Mouse (Mus musculus) megakaryocyte, embryonic 14.5 days (primary cell): ENCODE data around the gene Nectin3. TPM values are rescaled to one million over a fixed set of nuclear protein-coding genes. Genes with fewer than 3 reads are reported as not detected.

ENCODE experiments used
- H3K27me3 ChIP-seq: replicated peaks from 2 replicates; pipeline ENCODE3; 2012; ENCODE audit warnings: inconsistent platforms
- H3K36me3 ChIP-seq: replicated peaks from 2 replicates; pipeline ENCODE3; 2012; ENCODE audit warnings: low read length, inconsistent platforms, mixed read lengths
- H3K4me1 ChIP-seq: 2 replicates; pipeline ENCODE4 v1.6.1; 2012; ENCODE audit warnings: inconsistent platforms
- H3K4me3 ChIP-seq: replicated peaks from 2 replicates; pipeline ENCODE3; 2012; ENCODE audit warnings: moderate library complexity, mild to moderate bottlenecking, inconsistent platforms
- H3K9me3 ChIP-seq: 2 replicates; pipeline ENCODE4 v1.6.1; 2012; ENCODE audit warnings: inconsistent platforms
- FLI1 ChIP-seq: IDR thresholded peaks from 2 replicates; pipeline ENCODE4 v1.6.1; 2012; ENCODE audit warnings: low read length, inconsistent platforms, mixed read lengths
- GATA1 ChIP-seq: IDR thresholded peaks from 3 replicates; pipeline ENCODE4 v1.6.1; 2012; ENCODE audit warnings: mixed read lengths, low read length, inconsistent platforms, borderline replicate concordance
- polyA plus RNA-seq: library from polyadenylated mRNA; stranded (reverse); fragments of >175 nt; gene quantifications from 2 replicates; pipeline ENCODE4 v1.2.3, GENCODE M21; 2012; ENCODE audit warnings: low replicate concordance; ENCODE audit not compliant: insufficient read depth

Gene Nectin3
- polyA plus RNA-seq, 1 experiment, result not detected

GRCm38 (mm10) chr16:46497686-46498420 lies 472 bp downstream of the Nectin3 start:
- Histone ChIP-seq H3K9me3 (peaks cover 3% of the 10 kb centered on the region; the same call in 1 of the 2 replicates), H3K27me3 (peaks cover 50% of the 10 kb centered on the region), H3K36me3 (no peaks in the 10 kb centered on the region), H3K4me3 (peak overlapping the region; percentile 90), H3K4me1 (peaks cover 22% of the 10 kb centered on the region)
- TF ChIP-seq FLI1 (no peak), GATA1 (no peak)

DNA sequence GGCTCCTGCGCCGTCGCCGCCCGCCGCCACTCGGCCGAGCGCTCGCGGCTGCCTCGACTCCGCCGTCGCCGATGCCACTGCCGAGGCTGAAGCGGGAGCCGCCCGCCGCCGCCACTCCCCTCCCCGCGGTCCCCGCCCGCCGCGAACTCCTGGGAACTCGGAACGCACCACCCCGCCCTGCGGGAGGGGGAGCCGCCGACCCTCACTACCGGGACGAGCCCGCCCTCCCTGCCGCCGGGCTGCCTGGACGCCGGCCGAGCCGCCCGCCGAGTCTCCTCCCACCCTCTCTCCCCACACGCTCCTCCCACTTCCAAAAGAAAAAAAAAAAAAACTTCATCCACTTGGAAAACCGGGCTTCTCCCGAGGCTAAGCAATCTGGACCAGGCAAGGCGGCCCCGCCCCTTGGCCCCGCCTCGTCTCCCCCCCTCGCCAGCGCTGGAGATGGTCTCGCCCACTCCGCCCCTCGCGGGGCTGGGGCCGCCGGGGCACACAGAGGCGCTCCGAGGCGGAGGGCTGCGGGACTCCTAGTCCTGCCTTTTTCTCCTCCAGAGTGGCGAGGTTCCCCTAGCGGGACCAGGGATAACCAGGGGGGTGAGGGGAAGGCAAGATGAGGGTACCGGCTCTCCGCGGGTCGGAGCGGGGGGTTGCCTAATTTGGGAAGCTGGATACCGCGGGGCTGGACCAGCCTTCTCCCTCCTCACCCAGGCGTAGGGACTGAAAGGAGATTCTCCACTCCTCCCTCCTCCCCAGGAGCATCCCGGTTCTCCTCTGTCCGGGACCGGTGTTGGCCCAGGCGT lies 1.2 kb downstream of the Nectin3 start:
- no peak for TF ChIP-seq FLI1
- TF ChIP-seq GATA1, result no peak
- Histone ChIP-seq H3K4me3 (peak overlapping the region; percentile 90), H3K4me1 (peaks cover 22% of the 10 kb centered on the region), H3K9me3 (peaks cover 3% of the 10 kb centered on the region; the same call in 1 of the 2 replicates), H3K27me3 (peaks cover 50% of the 10 kb centered on the region), H3K36me3 (no peaks in the 10 kb centered on the region)

- TF ChIP-seq GATA1, result no peak
- TF ChIP-seq FLI1, result no peak
- Histone ChIP-seq H3K4me1 (peaks cover 22% of the 10 kb centered on the region), H3K9me3 (peaks cover 5% of the 10 kb centered on the region; the same call in 1 of the 2 replicates), H3K36me3 (no peaks in the 10 kb centered on the region), H3K4me3 (peak overlapping the region; percentile 90), H3K27me3 (peaks cover 50% of the 10 kb centered on the region)
Measured at GRCm38 (mm10) chr16:46496031-46496868, 2.1 kb downstream of the Nectin3 start.

DNA sequence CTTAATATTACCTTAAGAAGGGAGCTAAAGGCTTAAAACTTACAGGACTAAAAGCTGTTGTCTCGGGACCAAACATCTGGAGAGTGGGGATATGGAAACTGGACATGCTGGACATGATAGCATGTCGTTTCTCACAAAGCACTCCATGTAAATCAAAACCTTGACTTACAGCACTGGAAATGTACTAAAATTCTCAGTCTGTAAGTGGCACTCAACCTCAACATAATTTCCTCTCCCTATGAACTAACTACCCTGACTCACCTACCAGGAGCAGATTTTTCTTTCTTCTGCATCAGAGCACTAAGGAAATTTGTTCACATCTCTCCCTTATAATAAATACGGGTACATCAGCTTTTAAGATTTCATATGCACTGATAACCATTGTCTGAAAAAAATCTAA lies 3.1 kb downstream of the Nectin3 start:
- no peak for TF ChIP-seq GATA1
- no peak for TF ChIP-seq FLI1
- Histone ChIP-seq H3K4me1 (peaks cover 22% of the 10 kb centered on the region), H3K27me3 (peaks cover 49% of the 10 kb centered on the region), H3K36me3 (no peaks in the 10 kb centered on the region), H3K4me3 (no peak overlapping the region), H3K9me3 (peaks cover 5% of the 10 kb centered on the region; the same call in 1 of the 2 replicates)

DNA sequence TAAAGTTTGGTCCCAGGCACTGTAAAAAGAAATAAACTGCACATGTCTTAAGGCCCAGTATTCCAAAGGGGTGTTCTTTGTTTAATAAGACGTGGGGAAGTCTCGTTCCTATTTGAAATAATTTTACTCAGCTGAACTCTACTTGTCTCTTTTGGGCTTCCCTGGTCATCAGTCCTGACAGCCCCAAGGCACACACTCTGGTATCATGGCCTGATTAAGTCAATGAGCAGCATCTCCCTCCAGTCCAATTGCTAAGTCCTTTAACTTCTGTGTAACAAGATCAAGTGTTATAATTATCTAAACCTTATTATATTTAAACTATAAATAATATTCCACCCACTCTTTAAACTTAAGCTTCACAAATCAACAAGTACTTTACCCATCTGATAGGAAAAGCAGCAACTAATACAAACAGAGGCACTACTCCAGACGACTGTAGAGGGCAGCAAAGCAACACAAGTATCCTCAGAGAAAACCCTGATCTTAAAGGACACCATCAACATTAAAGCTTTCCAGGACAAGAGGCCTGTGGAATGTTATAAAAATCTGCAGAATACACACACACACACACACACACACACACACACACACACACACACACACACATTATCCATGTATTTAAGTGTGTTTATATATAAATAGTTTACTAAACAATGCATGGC lies 10.8 kb downstream of the Nectin3 start:
- no peak for TF ChIP-seq GATA1
- no peak for TF ChIP-seq FLI1
- Histone ChIP-seq H3K4me1 (no peaks in the 10 kb centered on the region), H3K4me3 (no peak overlapping the region), H3K27me3 (no peaks in the 10 kb centered on the region), H3K36me3 (no peaks in the 10 kb centered on the region), H3K9me3 (0 out of 2 replicates have a peak, but pooled peaks cover 2% of the 10 kb centered on the region)

DNA sequence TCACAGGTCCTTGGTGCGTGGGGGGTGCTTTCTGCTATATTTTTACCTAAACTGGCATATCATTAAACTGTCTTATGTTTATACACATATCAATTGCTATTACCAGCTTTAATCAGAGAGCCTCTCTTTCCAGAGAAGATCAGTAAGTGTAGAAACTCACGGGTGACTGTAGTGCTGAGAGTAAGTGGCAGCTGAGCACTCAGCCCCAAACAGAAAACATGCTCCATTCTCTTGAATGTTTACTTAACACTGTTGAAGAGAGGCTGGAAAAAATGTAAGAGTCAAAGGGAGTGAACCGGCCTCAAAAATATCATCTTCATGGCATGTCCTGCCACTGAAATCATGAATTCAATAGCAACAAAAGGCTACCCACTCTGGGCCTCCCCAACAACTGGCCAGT lies 21.0 kb downstream of the Nectin3 start:
- H3K27me3 ChIP-seq, result no peaks in the 10 kb centered on the region
- no peaks in the 10 kb centered on the region for H3K36me3 ChIP-seq
- TF ChIP-seq GATA1 (no peak), FLI1 (no peak)
- H3K4me1 ChIP-seq, result no peaks in the 10 kb centered on the region
- H3K9me3 ChIP-seq, result no peaks in the 10 kb centered on the region
- no peak overlapping the region for H3K4me3 ChIP-seq

DNA sequence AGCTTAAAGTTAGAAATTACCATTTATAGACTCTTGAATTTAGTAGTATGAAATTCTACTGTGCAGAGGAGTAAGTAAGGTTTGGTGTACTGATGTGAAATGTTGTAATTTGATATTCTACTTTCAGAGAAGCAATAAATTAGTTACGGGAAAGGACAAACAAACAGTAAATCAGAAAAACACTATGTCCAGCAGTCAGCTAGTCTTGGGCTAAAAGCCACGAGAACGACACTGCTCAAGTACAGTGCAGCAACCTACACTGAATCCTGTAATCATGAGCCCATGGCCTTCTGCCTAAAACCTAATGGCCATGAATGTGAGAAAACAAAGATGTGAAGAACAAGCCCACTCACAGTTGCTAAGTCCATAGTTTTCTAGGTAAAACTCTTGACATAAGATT lies 46.9 kb downstream of the Nectin3 start:
- TF ChIP-seq GATA1, result no peak
- no peak for TF ChIP-seq FLI1
- Histone ChIP-seq H3K4me3 (no peak overlapping the region), H3K9me3 (no peaks in the 10 kb centered on the region), H3K4me1 (no peaks in the 10 kb centered on the region), H3K27me3 (no peaks in the 10 kb centered on the region), H3K36me3 (no peaks in the 10 kb centered on the region)

GRCm38 (mm10) chr16:46449013-46449412 lies 49.3 kb downstream of the Nectin3 start:
- H3K36me3 ChIP-seq, result no peaks in the 10 kb centered on the region
- TF ChIP-seq GATA1 (no peak), FLI1 (no peak)
- H3K9me3 ChIP-seq, result no peaks in the 10 kb centered on the region
- peak overlapping the region; percentile 42 for H3K4me3 ChIP-seq
- no peaks in the 10 kb centered on the region for H3K27me3 ChIP-seq
- no peaks in the 10 kb centered on the region for H3K4me1 ChIP-seq

- Histone ChIP-seq H3K9me3 (peaks cover 8% of the 10 kb centered on the region; the same call in 1 of the 2 replicates), H3K36me3 (no peaks in the 10 kb centered on the region), H3K27me3 (no peaks in the 10 kb centered on the region), H3K4me3 (no peak overlapping the region), H3K4me1 (no peaks in the 10 kb centered on the region)
- TF ChIP-seq FLI1 (no peak), GATA1 (no peak)
Measured at GRCm38 (mm10) chr16:46431317-46431716, 67.0 kb downstream of the Nectin3 start.
